Mouse (Mus musculus) intestine, embryonic 15.5 days (tissue): ENCODE results near the gene Nrbf2. TPM values are rescaled to one million over a fixed set of nuclear protein-coding genes. Genes with fewer than 3 reads are reported as not detected.

Experiments used
- ATAC-seq: fragments of 200-750 bp; cut with Nextera tagmentation; 2 replicates; pipeline ENCODE4 v1.8.0; 2017; ENCODE audit warnings: moderate TSS enrichment, moderate library complexity
- H3K27ac ChIP-seq: fragments of 300-500 bp; sonication (generic); 2 replicates; pipeline ENCODE4 v1.5.1; 2015; ENCODE audit warnings: mild to moderate bottlenecking, inconsistent platforms
- H3K27me3 ChIP-seq: fragments of 300-500 bp; sonication (generic); replicated peaks from 2 replicates; pipeline ENCODE4 v1.6.1; 2015; ENCODE audit warnings: inconsistent platforms
- H3K36me3 ChIP-seq: fragments of 300-500 bp; sonication (generic); 2 replicates; pipeline ENCODE4 v1.6.1; 2015; ENCODE audit warnings: inconsistent platforms
- H3K4me1 ChIP-seq: fragments of 300-500 bp; sonication (generic); replicated peaks from 2 replicates; pipeline ENCODE4 v1.6.1; 2015; ENCODE audit warnings: inconsistent platforms
- H3K4me2 ChIP-seq: fragments of 300-500 bp; sonication (generic); replicated peaks from 2 replicates; pipeline ENCODE4 v1.6.1; 2015; ENCODE audit warnings: mild to moderate bottlenecking, inconsistent platforms
- H3K4me3 ChIP-seq: fragments of 300-500 bp; sonication (generic); replicated peaks from 2 replicates; pipeline ENCODE4 v1.5.1; 2015; ENCODE audit warnings: inconsistent platforms
- H3K9ac ChIP-seq: fragments of 300-500 bp; sonication (generic); 2 replicates; pipeline ENCODE4 v1.6.1; 2015; ENCODE audit warnings: inconsistent platforms
- H3K9me3 ChIP-seq: fragments of 300-500 bp; sonication (generic); 2 replicates; pipeline ENCODE4 v1.6.1; 2016; ENCODE audit warnings: inconsistent platforms
- WGBS: fragments of 180-500 bp; shearing (Covaris S2); methylation state at CpG from one replicate; pipeline ENCODE4 v1.1.7; 2015; 5-methylcytosine and 5-hydroxymethylcytosine counted together
- polyA plus RNA-seq: library from polyadenylated mRNA; unstranded; fragments of >200 nt; fragmentation: Nextera tagmentation; extraction: Ambion mirVana; gene quantifications from 2 replicates; pipeline ENCODE4 v1.2.1, GENCODE M21; 2015

Gene Nrbf2
- polyA plus RNA-seq, 1 experiment from 2014 or later, result 34.3 TPM

GRCm38 (mm10) chr10:67287877-67288276, 2.8 kb upstream of the Nrbf2 start:
- Histone ChIP-seq H3K4me3 (no peak overlapping the region), H3K27me3 (no peaks in the 10 kb centered on the region), H3K27ac (no peak overlapping the region), H3K9me3 (no peaks in the 10 kb centered on the region), H3K9ac (no peak overlapping the region), H3K4me1 (no peaks in the 10 kb centered on the region; the same call in 1 of the 2 replicates), H3K36me3 (no peaks in the 10 kb centered on the region), H3K4me2 (no peak overlapping the region)
- WGBS, result 79% methylated on average over 3 of the region's 3 CpGs
- no peak for ATAC-seq

GRCm38 (mm10) chr10:67284761-67285175, 337 bp downstream of the Nrbf2 start:
- H3K27me3 ChIP-seq, result no peaks in the 10 kb centered on the region

GRCm38 (mm10) chr10:67284311-67284710, 794 bp downstream of the Nrbf2 start:
- peak overlapping the region; percentile 90 for H3K9ac ChIP-seq
- no peaks in the 10 kb centered on the region for H3K9me3 ChIP-seq
- no peak; the same call in 1 of the 2 replicates for ATAC-seq
- peak overlapping the region; percentile 81 for H3K4me2 ChIP-seq
- under 1% methylated on average over 10 of the region's 10 CpGs for WGBS
- H3K27me3 ChIP-seq, result no peaks in the 10 kb centered on the region
- no peaks in the 10 kb centered on the region for H3K36me3 ChIP-seq
- no peaks in the 10 kb centered on the region; the same call in 1 of the 2 replicates for H3K4me1 ChIP-seq
- H3K27ac ChIP-seq, result peak overlapping the region; percentile 66
- H3K4me3 ChIP-seq, result peak overlapping the region; percentile 97

More at GRCm38 (mm10) chr10:67284761-67285175, 337 bp downstream of the Nrbf2 start:
- ATAC-seq, result peak; percentile 78
- H3K27ac ChIP-seq, result peak overlapping the region; percentile 66
- no peaks in the 10 kb centered on the region for H3K9me3 ChIP-seq
- no peaks in the 10 kb centered on the region; the same call in 1 of the 2 replicates for H3K4me1 ChIP-seq
- WGBS, result 0% methylated on average over 41 of the region's 41 CpGs
- no peaks in the 10 kb centered on the region for H3K36me3 ChIP-seq
- H3K4me2 ChIP-seq, result peak overlapping the region; percentile 81
- H3K9ac ChIP-seq, result peak overlapping the region; percentile 90
- H3K4me3 ChIP-seq, result peak overlapping the region; percentile 97

DNA sequence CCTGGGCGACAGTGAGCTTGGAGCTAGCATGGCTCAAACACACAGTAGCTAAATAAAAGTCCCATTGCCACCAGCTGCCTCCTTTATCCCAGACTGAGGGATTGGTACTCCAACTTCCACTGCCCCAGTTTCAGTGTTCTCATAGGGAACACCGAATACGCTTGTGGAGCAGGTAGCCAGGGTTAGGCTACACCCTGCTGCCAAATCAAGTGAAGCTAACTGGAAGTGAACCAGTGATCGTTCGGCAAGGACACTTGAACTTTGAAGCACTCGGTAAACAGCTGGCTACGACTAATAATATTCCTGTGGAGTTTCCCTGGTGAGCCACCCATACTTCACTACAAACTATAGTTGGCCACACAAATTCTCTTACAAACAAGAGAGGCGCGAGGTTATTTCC, 1.6 kb downstream of the Nrbf2 start:
- Histone ChIP-seq H3K9ac (0 out of 2 replicates have a peak overlapping the region, but pooled peaks have one; percentile 90), H3K27me3 (no peaks in the 10 kb centered on the region), H3K36me3 (no peaks in the 10 kb centered on the region), H3K4me1 (no peaks in the 10 kb centered on the region; the same call in 1 of the 2 replicates), H3K4me3 (peak overlapping the region; percentile 97; the same call in 1 of the 2 replicates), H3K4me2 (peak overlapping the region; percentile 81), H3K9me3 (no peaks in the 10 kb centered on the region), H3K27ac (no peak overlapping the region)
- WGBS, result 66% methylated on average over 9 of the region's 9 CpGs
- no peak for ATAC-seq

GRCm38 (mm10) chr10:67282531-67282930, 2.6 kb downstream of the Nrbf2 start:
- WGBS, result 80% methylated on average over 2 of the region's 2 CpGs
- H3K27me3 ChIP-seq, result no peaks in the 10 kb centered on the region

DNA sequence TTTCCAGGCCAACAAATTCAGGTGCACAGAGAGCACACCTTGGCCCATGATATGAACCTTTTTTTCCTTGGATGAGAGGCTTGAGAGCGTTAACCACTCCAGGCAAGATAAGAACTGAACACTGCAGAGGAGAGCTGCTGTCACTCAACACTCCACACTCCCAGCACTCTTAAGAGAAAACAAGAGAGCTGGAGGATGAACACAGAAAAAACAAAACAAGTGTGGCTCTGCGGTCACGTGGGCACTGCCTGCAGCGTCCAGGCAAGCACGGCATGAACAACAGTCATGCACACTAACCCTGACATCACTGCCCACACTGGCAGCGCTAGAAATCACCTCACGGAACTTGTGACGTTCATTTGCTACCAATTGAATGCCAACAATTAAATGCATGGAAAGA, 3.3 kb downstream of the Nrbf2 start:
- no peak overlapping the region for H3K4me3 ChIP-seq
- H3K27ac ChIP-seq, result no peak overlapping the region
- no peaks in the 10 kb centered on the region for H3K36me3 ChIP-seq
- no peak for ATAC-seq
- no peaks in the 10 kb centered on the region for H3K9me3 ChIP-seq
- no peak overlapping the region for H3K4me2 ChIP-seq
- H3K9ac ChIP-seq, result no peak overlapping the region
- no peaks in the 10 kb centered on the region; the same call in 1 of the 2 replicates for H3K4me1 ChIP-seq
- WGBS, result 78% methylated on average over 8 of the region's 8 CpGs
- no peaks in the 10 kb centered on the region for H3K27me3 ChIP-seq

More at GRCm38 (mm10) chr10:67282531-67282930, 2.6 kb downstream of the Nrbf2 start:
- no peak overlapping the region for H3K4me3 ChIP-seq
- H3K27ac ChIP-seq, result no peak overlapping the region
- H3K9ac ChIP-seq, result no peak overlapping the region
- no peaks in the 10 kb centered on the region for H3K9me3 ChIP-seq
- no peaks in the 10 kb centered on the region for H3K36me3 ChIP-seq
- H3K4me2 ChIP-seq, result no peak overlapping the region
- no peak for ATAC-seq
- H3K4me1 ChIP-seq, result no peaks in the 10 kb centered on the region; the same call in 1 of the 2 replicates

GRCm38 (mm10) chr10:67275916-67276315, 9.2 kb downstream of the Nrbf2 start:
- no peak overlapping the region for H3K9ac ChIP-seq
- H3K4me3 ChIP-seq, result no peak overlapping the region
- no peaks in the 10 kb centered on the region for H3K9me3 ChIP-seq
- H3K27ac ChIP-seq, result no peak overlapping the region
- H3K4me1 ChIP-seq, result no peaks in the 10 kb centered on the region
- H3K4me2 ChIP-seq, result no peak overlapping the region
- H3K27me3 ChIP-seq, result no peaks in the 10 kb centered on the region
- ATAC-seq, result no peak
- H3K36me3 ChIP-seq, result peaks cover 7% of the 10 kb centered on the region; the same call in 1 of the 2 replicates

DNA sequence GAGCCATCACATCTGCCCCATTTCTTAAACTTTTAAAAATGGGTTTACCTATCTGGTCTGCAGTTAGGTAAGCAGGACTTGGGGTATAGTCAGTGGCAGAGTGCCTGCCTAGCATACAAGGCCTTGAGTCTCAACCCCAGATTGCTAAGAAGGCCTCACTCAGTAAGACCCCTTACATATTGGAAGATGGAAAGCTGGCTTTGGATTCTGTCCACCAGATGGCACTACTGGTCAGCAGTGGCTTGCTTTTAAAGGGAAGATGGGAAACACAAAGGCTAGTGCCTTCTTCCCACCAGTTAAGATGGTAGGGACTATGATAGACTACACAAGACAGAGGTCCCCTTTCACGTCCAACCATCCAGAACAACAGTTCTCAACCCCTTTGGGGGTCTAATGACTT, 20.3 kb downstream of the Nrbf2 start:
- Histone ChIP-seq H3K9me3 (no peaks in the 10 kb centered on the region), H3K27me3 (no peaks in the 10 kb centered on the region), H3K9ac (no peak overlapping the region), H3K27ac (no peak overlapping the region), H3K36me3 (peaks cover 13% of the 10 kb centered on the region), H3K4me2 (no peak overlapping the region), H3K4me3 (no peak overlapping the region), H3K4me1 (no peaks in the 10 kb centered on the region)
- no peak for ATAC-seq
- 61% methylated on average over 1 of the region's 1 CpGs for WGBS

DNA sequence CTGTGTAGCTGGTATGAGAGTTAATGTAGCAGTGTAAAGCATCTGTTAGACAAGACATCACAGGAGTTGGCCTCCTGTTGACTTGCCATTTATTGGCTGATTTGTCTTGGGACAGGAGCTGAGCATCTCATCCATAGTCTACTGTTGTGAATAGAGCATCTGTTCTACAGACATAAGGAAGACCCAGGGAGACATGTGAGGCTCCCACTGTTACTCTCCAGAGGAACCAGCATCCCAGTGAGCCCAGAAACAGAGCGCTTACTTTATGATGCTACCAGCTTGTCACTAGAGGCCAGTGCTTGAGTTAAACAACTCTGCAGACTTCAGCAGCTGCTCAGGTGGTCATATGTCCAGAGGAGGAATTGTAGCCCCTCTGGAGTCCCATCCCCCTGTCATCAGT, 32.0 kb downstream of the Nrbf2 start:
- H3K27ac ChIP-seq, result no peak overlapping the region
- no peaks in the 10 kb centered on the region for H3K27me3 ChIP-seq
- WGBS, result 93% methylated on average over 1 of the region's 1 CpGs
- ATAC-seq, result no peak
- no peak overlapping the region for H3K4me2 ChIP-seq
- no peak overlapping the region for H3K4me3 ChIP-seq
- H3K9ac ChIP-seq, result no peak overlapping the region
- H3K36me3 ChIP-seq, result peaks cover 25% of the 10 kb centered on the region; the same call in 1 of the 2 replicates
- no peaks in the 10 kb centered on the region for H3K9me3 ChIP-seq
- no peaks in the 10 kb centered on the region for H3K4me1 ChIP-seq

DNA sequence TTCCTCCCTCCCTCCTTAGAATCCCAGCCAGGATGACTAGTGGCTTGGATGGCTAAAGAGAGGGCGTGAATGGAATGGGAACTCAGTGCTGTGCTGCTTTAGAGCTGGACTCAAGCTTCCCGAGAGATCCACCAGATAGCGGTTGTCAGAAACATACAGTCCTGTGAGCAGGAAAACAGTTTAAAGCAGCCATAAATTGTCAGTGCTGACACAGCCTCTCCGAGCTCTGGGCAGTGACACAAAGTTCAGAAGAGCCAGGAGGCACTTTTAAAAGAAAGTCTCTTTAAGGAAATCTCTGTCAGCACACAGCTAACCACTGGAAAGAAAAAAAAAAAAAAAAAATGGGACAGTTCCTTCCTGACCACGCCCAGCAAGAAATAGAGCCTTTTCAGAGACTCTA, 32.8 kb downstream of the Nrbf2 start:
- no peaks in the 10 kb centered on the region for H3K9me3 ChIP-seq
- H3K27me3 ChIP-seq, result no peaks in the 10 kb centered on the region
- no peak for ATAC-seq
- no peak overlapping the region for H3K4me2 ChIP-seq
- no peak overlapping the region for H3K9ac ChIP-seq
- H3K27ac ChIP-seq, result no peak overlapping the region
- 57% methylated on average over 5 of the region's 5 CpGs for WGBS
- no peak overlapping the region for H3K4me3 ChIP-seq
- H3K36me3 ChIP-seq, result peaks cover 28% of the 10 kb centered on the region
- no peaks in the 10 kb centered on the region for H3K4me1 ChIP-seq

DNA sequence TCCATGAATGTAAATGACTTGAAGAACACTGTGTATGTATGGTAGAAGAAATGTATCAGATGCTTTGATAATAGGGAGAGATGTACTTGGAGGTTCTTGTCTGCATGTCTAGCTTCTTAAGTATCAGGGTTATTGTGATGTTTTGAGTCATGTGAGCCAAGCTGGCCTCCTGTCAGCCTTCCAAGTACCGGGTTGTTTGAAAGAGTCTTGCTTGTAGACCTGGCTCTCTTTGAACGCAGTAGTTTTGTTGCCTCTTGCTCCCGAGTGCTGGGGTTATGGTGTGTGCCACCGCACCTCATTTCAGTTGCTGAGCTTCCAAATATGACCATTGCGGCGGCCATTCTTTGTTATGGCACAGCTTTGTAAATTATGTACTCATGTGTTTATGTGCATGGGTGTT, 34.3 kb downstream of the Nrbf2 start:
- H3K4me1 ChIP-seq, result no peaks in the 10 kb centered on the region
- WGBS, result 93% methylated on average over 6 of the region's 6 CpGs
- H3K27ac ChIP-seq, result no peak overlapping the region
- no peak overlapping the region for H3K9ac ChIP-seq
- no peak for ATAC-seq
- H3K4me2 ChIP-seq, result no peak overlapping the region
- no peaks in the 10 kb centered on the region for H3K9me3 ChIP-seq
- no peak overlapping the region for H3K4me3 ChIP-seq
- no peaks in the 10 kb centered on the region for H3K27me3 ChIP-seq
- H3K36me3 ChIP-seq, result peaks cover 28% of the 10 kb centered on the region

DNA sequence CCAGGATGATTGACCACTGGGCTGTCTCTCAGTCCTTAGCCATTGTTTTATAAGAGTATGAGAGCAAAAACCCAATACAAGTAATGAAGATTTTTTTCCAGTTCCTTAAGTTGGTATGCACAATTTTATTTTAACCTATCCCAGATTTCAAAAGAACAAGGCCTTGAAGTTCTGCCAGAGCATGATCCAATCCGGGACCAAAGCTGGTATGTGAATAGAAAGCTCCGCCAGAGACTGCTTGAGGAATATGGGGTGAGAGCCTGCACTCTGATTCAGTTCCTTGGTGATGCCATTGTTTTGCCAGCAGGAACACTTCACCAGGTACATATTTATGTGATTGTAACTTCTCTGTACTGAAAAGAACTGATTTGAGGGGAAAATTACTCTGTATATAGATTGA, 35.6 kb downstream of the Nrbf2 start:
- no peak overlapping the region for H3K4me3 ChIP-seq
- no peaks in the 10 kb centered on the region for H3K27me3 ChIP-seq
- no peaks in the 10 kb centered on the region for H3K9me3 ChIP-seq
- 91% methylated on average over 2 of the region's 2 CpGs for WGBS
- H3K4me1 ChIP-seq, result no peaks in the 10 kb centered on the region
- ATAC-seq, result no peak
- peaks cover 29% of the 10 kb centered on the region for H3K36me3 ChIP-seq
- H3K27ac ChIP-seq, result no peak overlapping the region
- no peak overlapping the region for H3K9ac ChIP-seq
- no peak overlapping the region for H3K4me2 ChIP-seq

DNA sequence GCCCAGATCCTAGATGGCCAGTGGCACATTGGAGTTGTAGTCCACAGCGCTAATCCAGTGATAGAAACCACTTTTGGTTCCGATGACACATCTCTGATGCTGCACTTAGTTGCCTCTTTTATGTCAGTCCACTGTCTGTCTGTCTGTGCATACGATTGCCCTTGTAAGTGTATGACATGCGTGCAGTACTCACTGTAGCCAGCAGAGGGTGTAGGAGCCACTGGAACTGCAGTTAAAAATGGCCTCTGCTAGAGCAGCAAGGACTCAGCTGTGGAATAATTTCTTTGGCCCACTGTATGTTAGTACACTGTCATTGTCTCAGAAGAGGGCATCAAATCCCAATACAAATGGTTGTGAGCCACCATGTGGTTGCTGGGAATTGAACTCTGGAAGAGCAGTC, 38.0 kb downstream of the Nrbf2 start:
- ATAC-seq, result no peak
- 94% methylated on average over 4 of the region's 4 CpGs for WGBS

More for the DNA sequence above, 38.0 kb downstream of the Nrbf2 start:
- H3K9me3 ChIP-seq, result no peaks in the 10 kb centered on the region
- no peak overlapping the region for H3K4me3 ChIP-seq
- H3K27ac ChIP-seq, result no peak overlapping the region
- no peak overlapping the region for H3K4me2 ChIP-seq
- H3K36me3 ChIP-seq, result peaks cover 29% of the 10 kb centered on the region
- H3K4me1 ChIP-seq, result no peaks in the 10 kb centered on the region
- no peak overlapping the region for H3K9ac ChIP-seq
- H3K27me3 ChIP-seq, result no peaks in the 10 kb centered on the region
